Mouse (Mus musculus) limb, embryonic 10.5 days (tissue): ENCODE results near the gene Serinc4. TPM values are rescaled to one million over a fixed set of nuclear protein-coding genes. Genes with fewer than 3 reads are reported as not detected.
A peak's percentile ranks its signal among the peaks of the same experiment; 100 is the strongest.

Source experiments
- DNase-seq: peaks from one replicate; pipeline ENCODE4 v3.0.0-alpha.2; 2017; ENCODE audit warnings: low spot score
- H3K27ac ChIP-seq: fragments of 300-500 bp; sonication (generic); 2 replicates; pipeline ENCODE4 v1.5.1; 2016; ENCODE audit warnings: mild to moderate bottlenecking
- H3K27me3 ChIP-seq: fragments of 300-500 bp; sonication (generic); 2 replicates; pipeline ENCODE4 v1.6.1; 2016; ENCODE audit warnings: low read depth, mild to moderate bottlenecking; ENCODE audit not compliant: poor library complexity, severe bottlenecking
- H3K36me3 ChIP-seq: fragments of 300-500 bp; sonication (generic); 2 replicates; pipeline ENCODE4 v1.6.1; 2016; ENCODE audit warnings: mild to moderate bottlenecking, moderate library complexity
- H3K4me1 ChIP-seq: fragments of 300-500 bp; sonication (generic); 2 replicates; pipeline ENCODE4 v1.6.1; 2016
- H3K4me3 ChIP-seq: fragments of 300-500 bp; sonication (generic); 2 replicates; pipeline ENCODE4 v1.5.1; 2016; ENCODE audit warnings: mild to moderate bottlenecking, moderate library complexity
- H3K9me3 ChIP-seq: fragments of 300-500 bp; sonication (generic); replicated peaks from 2 replicates; pipeline ENCODE4 v1.6.1; 2016; ENCODE audit warnings: mild to moderate bottlenecking
- WGBS: fragments of 180-500 bp; shearing (Covaris S2); methylation state at CpG from one replicate; pipeline ENCODE4 v1.1.7; 2016; 5-methylcytosine and 5-hydroxymethylcytosine counted together
- polyA plus RNA-seq: library from polyadenylated mRNA; unstranded; fragments of >200 nt; fragmentation: Nextera tagmentation; extraction: Ambion mirVana; gene quantifications from 2 replicates; pipeline ENCODE4 v1.2.1, GENCODE M21; 2016

Gene Serinc4
- polyA plus RNA-seq, 1 experiment from 2014 or later = 0.10 TPM

- no peak for DNase-seq
- H3K9me3 ChIP-seq = no peaks in the 10 kb centered on the region
- H3K4me3 ChIP-seq = no peak overlapping the region
- 69% methylated on average over 2 of the region's 2 CpGs for WGBS
- H3K36me3 ChIP-seq = peaks cover 39% of the 10 kb centered on the region
- H3K27ac ChIP-seq = no peak overlapping the region
- peaks cover 13% of the 10 kb centered on the region for H3K4me1 ChIP-seq
- no peaks in the 10 kb centered on the region for H3K27me3 ChIP-seq
Measured at GRCm38 (mm10) chr2:121460071-121460470, 3.5 kb upstream of the Serinc4 start.

- WGBS = 79% methylated on average over 5 of the region's 5 CpGs
- no peaks in the 10 kb centered on the region for H3K9me3 ChIP-seq
- H3K4me3 ChIP-seq = no peak overlapping the region
- peaks cover 69% of the 10 kb centered on the region for H3K36me3 ChIP-seq
- no peaks in the 10 kb centered on the region for H3K27me3 ChIP-seq
- no peak for DNase-seq
- H3K27ac ChIP-seq = no peak overlapping the region
- H3K4me1 ChIP-seq = peaks cover 22% of the 10 kb centered on the region
Measured at GRCm38 (mm10) chr2:121455534-121455933, 1.0 kb downstream of the Serinc4 start.

- H3K4me3 ChIP-seq = no peak overlapping the region
- peaks cover 27% of the 10 kb centered on the region for H3K4me1 ChIP-seq
- no peaks in the 10 kb centered on the region for H3K9me3 ChIP-seq
- 87% methylated on average over 6 of the region's 6 CpGs for WGBS
- H3K27ac ChIP-seq = no peak overlapping the region
- H3K27me3 ChIP-seq = no peaks in the 10 kb centered on the region
- peaks cover 60% of the 10 kb centered on the region for H3K36me3 ChIP-seq
- DNase-seq = no peak
Measured at GRCm38 (mm10) chr2:121453917-121454316, 2.7 kb downstream of the Serinc4 start.

- Histone ChIP-seq H3K27ac (no peak within 1 kb of the TSS), H3K4me3 (no peak within 1 kb of the TSS), H3K27me3 (no peaks in the 10 kb centered on the region), H3K4me1 (peaks cover 34% of the 10 kb centered on the region), H3K9me3 (no peaks in the 10 kb centered on the region), H3K36me3 (peaks cover 53% of the 10 kb centered on the region)
- 84% methylated on average over 4 of the region's 4 CpGs for WGBS
- no peak for DNase-seq
Measured at GRCm38 (mm10) chr2:121452990-121453389, 3.6 kb downstream of the Serinc4 start, which contains the start of gene Hypk. Gene Hypk (plus strand): TSS chr2:121453290.

GRCm38 (mm10) chr2:121452361-121452760, 4.2 kb downstream of the Serinc4 start:
- Histone ChIP-seq H3K27ac (no peak overlapping the region), H3K27me3 (no peaks in the 10 kb centered on the region), H3K4me1 (peaks cover 33% of the 10 kb centered on the region), H3K36me3 (peaks cover 53% of the 10 kb centered on the region), H3K4me3 (no peak overlapping the region), H3K9me3 (no peaks in the 10 kb centered on the region)
- DNase-seq = no peak
- 90% methylated on average over 4 of the region's 4 CpGs for WGBS

DNA sequence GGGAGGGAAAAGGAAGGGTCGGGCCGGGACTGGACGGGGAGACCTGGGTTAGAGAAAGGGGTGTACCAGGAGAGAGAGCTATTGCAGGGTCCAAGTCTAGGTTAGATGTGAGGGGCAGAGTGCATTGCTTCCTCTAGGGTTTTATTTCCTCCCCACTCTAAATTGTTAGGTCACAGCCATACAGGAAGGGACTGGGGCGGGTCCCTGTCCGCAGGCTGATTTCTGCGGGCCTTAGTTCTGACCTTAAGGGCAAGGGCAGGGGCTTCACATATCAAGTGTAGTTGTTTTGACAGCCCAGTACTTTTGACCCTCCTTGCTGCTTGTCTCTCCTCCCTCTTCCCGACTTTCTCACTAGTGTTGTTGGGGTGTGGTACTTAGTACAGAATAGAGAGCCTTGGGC, 6.5 kb downstream of the Serinc4 start:
- no peaks in the 10 kb centered on the region for H3K27me3 ChIP-seq
- peaks cover 48% of the 10 kb centered on the region for H3K36me3 ChIP-seq
- peak overlapping the region; percentile 95 for H3K27ac ChIP-seq
- H3K4me3 ChIP-seq = peak overlapping the region; percentile 100
- DNase-seq = no peak
- H3K4me1 ChIP-seq = peaks cover 26% of the 10 kb centered on the region
- 4% methylated on average over 7 of the region's 7 CpGs for WGBS
- no peaks in the 10 kb centered on the region for H3K9me3 ChIP-seq

DNA sequence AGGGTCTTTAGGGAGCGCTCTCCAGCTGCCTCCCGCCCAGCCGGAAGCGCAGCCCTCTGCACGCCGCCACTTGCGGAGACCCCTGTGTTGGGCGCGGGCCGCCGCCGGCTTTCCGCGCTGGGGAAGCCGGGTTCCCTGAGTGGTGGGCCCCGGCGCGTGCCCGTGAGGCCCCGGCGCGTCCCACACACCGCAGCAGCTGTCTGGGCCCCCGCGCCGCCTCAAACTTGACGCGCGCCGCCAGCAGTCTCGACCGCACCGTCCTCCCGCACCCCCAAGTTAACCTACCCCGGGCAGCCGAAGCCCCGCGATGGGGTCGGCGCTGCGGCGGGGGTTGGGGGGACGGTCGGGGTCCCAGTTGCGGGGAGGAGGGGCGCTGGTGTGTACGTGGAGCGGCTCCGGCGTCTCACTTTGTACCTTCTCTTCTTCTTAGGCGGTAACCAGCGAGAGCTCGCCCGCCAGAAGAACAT, 7.0 kb downstream of the Serinc4 start:
- Histone ChIP-seq H3K27ac (peak overlapping the region; percentile 95), H3K4me3 (peak overlapping the region; percentile 100), H3K36me3 (peaks cover 43% of the 10 kb centered on the region), H3K4me1 (peaks cover 26% of the 10 kb centered on the region), H3K27me3 (no peaks in the 10 kb centered on the region), H3K9me3 (no peaks in the 10 kb centered on the region)
- no peak for DNase-seq
- WGBS = under 1% methylated on average over 53 of the region's 54 CpGs

DNA sequence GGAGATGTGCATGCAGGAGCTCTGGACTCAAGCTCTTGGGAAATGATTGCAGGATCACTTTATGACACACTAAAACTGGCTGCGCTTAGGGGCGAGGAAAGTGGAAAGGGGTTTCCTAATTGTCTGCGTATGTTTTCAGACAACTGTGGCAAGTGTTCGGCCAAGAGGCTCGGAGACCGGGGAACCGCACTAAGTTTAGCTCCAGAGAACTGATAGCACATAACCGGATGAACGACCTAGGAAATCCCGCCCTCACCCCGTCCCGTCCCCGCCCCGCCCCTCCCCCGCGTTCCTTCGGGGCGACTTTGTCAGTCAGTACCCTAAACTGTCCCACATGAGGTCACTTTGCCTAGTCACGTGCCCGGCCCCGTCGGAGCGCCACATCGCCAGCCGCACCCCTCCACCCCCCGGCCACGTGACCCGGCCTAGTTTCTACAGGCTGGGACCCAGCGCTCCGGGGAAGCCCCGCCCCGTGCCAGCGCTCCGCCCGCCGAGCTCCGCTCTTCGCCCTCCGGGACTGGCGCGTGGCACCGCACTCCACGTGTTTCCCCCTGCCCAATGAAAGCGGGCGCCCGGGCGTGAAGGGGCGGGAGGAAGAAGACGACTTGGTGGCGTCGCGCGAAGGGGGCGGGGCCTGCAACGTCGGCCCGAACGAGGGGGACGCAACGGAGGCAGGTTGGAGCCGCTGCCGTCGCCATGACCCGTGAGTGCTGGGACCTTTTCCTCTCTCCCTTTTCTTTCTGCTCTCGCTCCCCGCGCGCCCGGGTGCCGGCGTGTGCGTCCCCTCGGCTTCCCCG, 7.6 kb downstream of the Serinc4 start, which contains the start of gene Serf2:
Gene Serf2 (plus strand): TSS at position 457 of the 797 bp plus-strand sequence.
- Histone ChIP-seq H3K36me3 (peaks cover 36% of the 10 kb centered on the region), H3K27me3 (0 out of 2 replicates have a peak, but pooled peaks cover 5% of the 10 kb centered on the region), H3K9me3 (no peaks in the 10 kb centered on the region), H3K27ac (peak within 1 kb of the TSS; percentile 95), H3K4me1 (peaks cover 26% of the 10 kb centered on the region), H3K4me3 (peak within 1 kb of the TSS; percentile 100)
- peak; percentile 100 for DNase-seq
- under 1% methylated on average over 74 of the region's 74 CpGs for WGBS

DNA sequence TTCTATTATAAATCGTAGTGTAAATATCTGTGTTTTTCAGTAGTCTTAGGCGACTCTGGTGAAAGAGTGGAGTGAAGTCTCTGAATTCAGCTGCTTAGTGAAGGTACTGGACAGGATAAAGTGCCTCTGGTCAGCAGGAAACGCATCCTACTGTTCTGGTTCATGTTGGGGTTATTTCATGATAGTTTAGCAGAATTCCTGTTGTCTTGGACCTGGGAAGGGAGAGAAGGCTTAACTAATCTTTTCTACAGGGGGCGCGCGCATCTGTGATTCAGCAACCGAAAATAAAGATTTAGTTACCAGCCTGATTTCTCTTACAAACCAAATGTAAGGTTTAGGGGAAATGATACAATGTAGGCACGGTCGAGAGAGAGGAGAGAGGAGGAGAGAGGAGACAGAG, 8.4 kb downstream of the Serinc4 start:
- WGBS = 17% methylated on average over 9 of the region's 9 CpGs
- no peak for DNase-seq
- Histone ChIP-seq H3K9me3 (no peaks in the 10 kb centered on the region), H3K4me3 (peak overlapping the region; percentile 100), H3K4me1 (peaks cover 29% of the 10 kb centered on the region), H3K27me3 (0 out of 2 replicates have a peak, but pooled peaks cover 9% of the 10 kb centered on the region), H3K36me3 (peaks cover 28% of the 10 kb centered on the region), H3K27ac (peak overlapping the region; percentile 95)

- H3K4me3 ChIP-seq = no peak overlapping the region
- WGBS = 90% methylated on average over 3 of the region's 3 CpGs
- peaks cover 17% of the 10 kb centered on the region for H3K36me3 ChIP-seq
- H3K27ac ChIP-seq = no peak overlapping the region
- H3K27me3 ChIP-seq = peaks cover 20% of the 10 kb centered on the region
- H3K4me1 ChIP-seq = peaks cover 36% of the 10 kb centered on the region
- H3K9me3 ChIP-seq = no peaks in the 10 kb centered on the region
- DNase-seq = no peak
Measured at GRCm38 (mm10) chr2:121447006-121447405, 9.6 kb downstream of the Serinc4 start.

DNA sequence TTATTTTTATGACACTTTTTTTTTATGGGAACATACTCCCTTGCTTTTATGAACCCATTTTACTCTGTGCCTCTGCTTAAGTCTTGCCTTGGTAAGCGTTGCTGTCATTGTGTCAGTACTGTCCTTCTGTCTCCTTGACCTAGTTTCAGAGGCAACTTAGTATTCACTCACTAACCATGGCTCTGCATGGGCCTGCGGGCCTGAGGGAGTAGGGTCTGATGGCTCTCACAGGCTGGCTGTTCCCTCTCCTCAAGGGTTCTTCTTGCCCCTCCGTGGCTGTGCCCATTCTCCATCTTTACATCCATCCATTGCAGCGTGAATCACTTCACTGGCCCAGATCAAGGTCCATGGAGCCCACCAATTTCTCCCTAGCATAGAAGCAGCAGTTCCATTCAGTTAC, 10.1 kb downstream of the Serinc4 start:
- Histone ChIP-seq H3K9me3 (no peaks in the 10 kb centered on the region), H3K27ac (no peak overlapping the region), H3K36me3 (peaks cover 15% of the 10 kb centered on the region), H3K4me3 (no peak overlapping the region), H3K27me3 (peaks cover 25% of the 10 kb centered on the region), H3K4me1 (peaks cover 41% of the 10 kb centered on the region)
- no peak for DNase-seq
- WGBS = 80% methylated on average over 4 of the region's 4 CpGs

GRCm38 (mm10) chr2:121445117-121445516, 11.5 kb downstream of the Serinc4 start:
- H3K27ac ChIP-seq = no peak overlapping the region
- peaks cover 34% of the 10 kb centered on the region for H3K27me3 ChIP-seq
- peaks cover 35% of the 10 kb centered on the region for H3K4me1 ChIP-seq
- H3K9me3 ChIP-seq = no peaks in the 10 kb centered on the region
- WGBS = 91% methylated on average over 3 of the region's 3 CpGs
- no peak overlapping the region for H3K4me3 ChIP-seq
- DNase-seq = no peak
- H3K36me3 ChIP-seq = peaks cover 4% of the 10 kb centered on the region; the same call in 1 of the 2 replicates

DNA sequence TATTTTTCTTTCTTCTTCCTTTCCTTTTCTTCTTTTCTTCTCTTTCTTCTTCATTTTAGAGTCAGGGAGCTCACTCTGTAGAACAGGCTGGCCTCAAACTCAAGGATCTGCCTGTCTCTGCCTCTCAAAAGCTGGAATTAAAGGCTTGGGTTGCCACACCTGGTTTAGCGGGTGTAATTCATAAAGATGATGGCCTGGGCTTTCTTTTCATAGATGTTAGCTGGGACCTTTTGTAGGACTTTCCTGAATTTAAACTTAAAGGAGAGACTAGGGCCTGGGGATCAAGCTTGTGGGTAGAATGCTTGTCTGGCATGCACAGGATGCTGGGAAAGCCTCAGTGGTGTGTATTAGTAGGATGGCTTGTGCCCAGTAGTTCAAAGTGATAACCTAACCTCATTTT, 12.4 kb downstream of the Serinc4 start, which contains the start of gene Ell3:
Gene Ell3 (minus strand): TSS at position 101 of the 400 bp plus-strand sequence.
- Histone ChIP-seq H3K27me3 (peaks cover 34% of the 10 kb centered on the region), H3K27ac (no peak within 1 kb of the TSS), H3K9me3 (no peaks in the 10 kb centered on the region), H3K4me3 (peak within 1 kb of the TSS; percentile 67), H3K36me3 (peaks cover 11% of the 10 kb centered on the region), H3K4me1 (peaks cover 34% of the 10 kb centered on the region)
- 82% methylated on average over 1 of the region's 1 CpGs for WGBS
- DNase-seq = no peak
